Mouse (Mus musculus): Measurements from ENCODE around the gene Cdkn1a.
"Not testable (repeated sequence)": the region's sequence is repeated elsewhere in the genome, so short reads cannot be mapped to it uniquely, and the experiment has no call there.

Gene Cdkn1a

GRCm38 (mm10) chr17:29090776-29091175 lies at the start of gene Cdkn1a:
Cdkn1a (plus strand) TSS chr17:29090976.
- DNase-seq (ENCODE audit: low read depth, low spot score): no peak

- DNase-seq (ENCODE audit: low read depth, low spot score): not testable (repeated sequence)
These were observed 49.1 kb upstream of the Cdkn1a start for GRCm38 (mm10) chr17:29041632-29042031.

- DNase-seq (ENCODE audit: low read depth, low spot score): no peak
These were observed 48.2 kb upstream of the Cdkn1a start for GRCm38 (mm10) chr17:29042569-29042968.

- DNase-seq (ENCODE audit: low read depth, low spot score): peak; percentile 45
These were observed 47.2 kb upstream of the Cdkn1a start for GRCm38 (mm10) chr17:29043583-29043982.

GRCm38 (mm10) chr17:29044146-29044924 lies 46.4 kb upstream of the Cdkn1a start:
- peak; percentile 38 for DNase-seq (ENCODE audit: low read depth, low spot score)

- DNase-seq (ENCODE audit: low read depth, low spot score): peak; percentile 86
These were observed 45.9 kb upstream of the Cdkn1a start for GRCm38 (mm10) chr17:29044925-29045319.

- no peak for DNase-seq (ENCODE audit: low read depth, low spot score)
These were observed 44.8 kb upstream of the Cdkn1a start for GRCm38 (mm10) chr17:29045741-29046530.

- no peak for DNase-seq (ENCODE audit: low read depth, low spot score)
These were observed 43.9 kb upstream of the Cdkn1a start for GRCm38 (mm10) chr17:29046863-29047262.

- DNase-seq (ENCODE audit: low read depth, low spot score): peak; percentile 43
These were observed 42.9 kb upstream of the Cdkn1a start for GRCm38 (mm10) chr17:29047697-29048514.

GRCm38 (mm10) chr17:29048748-29049507 lies 41.8 kb upstream of the Cdkn1a start:
- DNase-seq (ENCODE audit: low read depth, low spot score): peak; percentile 92

GRCm38 (mm10) chr17:29049508-29049889 lies 41.3 kb upstream of the Cdkn1a start:
- DNase-seq (ENCODE audit: low read depth, low spot score): no peak

- no peak for DNase-seq (ENCODE audit: low read depth, low spot score)
These were observed 40.9 kb upstream of the Cdkn1a start for GRCm38 (mm10) chr17:29049923-29050322.

- DNase-seq (ENCODE audit: low read depth, low spot score): no peak
These were observed 40.0 kb upstream of the Cdkn1a start for GRCm38 (mm10) chr17:29050791-29051190.

- DNase-seq (ENCODE audit: low read depth, low spot score): no peak
These were observed 37.7 kb upstream of the Cdkn1a start for GRCm38 (mm10) chr17:29053067-29053466.

GRCm38 (mm10) chr17:29053841-29054240 lies 36.9 kb upstream of the Cdkn1a start:
- DNase-seq (ENCODE audit: low read depth, low spot score): peak; percentile 73

- no peak for DNase-seq (ENCODE audit: low read depth, low spot score)
These were observed 36.3 kb upstream of the Cdkn1a start for GRCm38 (mm10) chr17:29054429-29054828.

GRCm38 (mm10) chr17:29055586-29055985 lies 35.2 kb upstream of the Cdkn1a start:
- DNase-seq (ENCODE audit: low read depth, low spot score): no peak

- DNase-seq (ENCODE audit: low read depth, low spot score): no peak
These were observed 34.6 kb upstream of the Cdkn1a start for GRCm38 (mm10) chr17:29056207-29056606.

GRCm38 (mm10) chr17:29056699-29057151 lies 34.1 kb upstream of the Cdkn1a start:
- DNase-seq (ENCODE audit: low read depth, low spot score): no peak

GRCm38 (mm10) chr17:29057361-29057890 lies 33.4 kb upstream of the Cdkn1a start:
- DNase-seq (ENCODE audit: low read depth, low spot score): no peak

GRCm38 (mm10) chr17:29057961-29058360 lies 32.8 kb upstream of the Cdkn1a start:
- DNase-seq (ENCODE audit: low read depth, low spot score): peak; percentile 67
